Mouse (Mus musculus) bone marrow, adult 2 months (tissue): ENCODE results near the gene Ngf. TPM values are rescaled to one million over a fixed set of nuclear protein-coding genes. Genes with fewer than 3 reads are reported as not detected.

Experiments
- H3K27ac ChIP-seq: fragments of 200-500 bp; 2 replicates; pipeline ENCODE4 v1.5.1; 2012; ENCODE audit warnings: low read depth, mild to moderate bottlenecking, control low read depth, inconsistent platforms, low read length; ENCODE audit not compliant: control insufficient read depth, poor library complexity, insufficient read depth
- H3K4me1 ChIP-seq: fragments of 200-500 bp; 2 replicates; pipeline ENCODE4 v1.6.1; 2011; ENCODE audit warnings: low read length; ENCODE audit not compliant: control insufficient read depth, insufficient read depth
- H3K4me3 ChIP-seq: fragments of 200-500 bp; replicated peaks from 2 replicates; pipeline ENCODE3; 2011; ENCODE audit warnings: mild to moderate bottlenecking, low read depth, low read length, control low read depth; ENCODE audit not compliant: control insufficient read depth
- CTCF ChIP-seq: fragments of 200-500 bp; IDR thresholded peaks from 2 replicates; pipeline ENCODE4 v1.5.1; 2011; ENCODE audit warnings: low read length, control low read depth; ENCODE audit not compliant: control insufficient read depth, insufficient read depth
- POLR2A ChIP-seq: fragments of 200-500 bp; IDR thresholded peaks from 2 replicates; pipeline ENCODE4 v1.6.1; 2011; ENCODE audit warnings: low read depth, mild to moderate bottlenecking, control low read depth, low read length, borderline replicate concordance; ENCODE audit not compliant: control insufficient read depth
- WGBS: fragments of 180-500 bp; shearing (Covaris S2); methylation state at CpG from one replicate; pipeline ENCODE4 v1.1.7; 2018; 5-methylcytosine and 5-hydroxymethylcytosine counted together
- polyA plus RNA-seq: library from polyadenylated mRNA; stranded (reverse); fragments of >200 nt; gene quantifications from 2 replicates; pipeline ENCODE4 v1.2.4, GENCODE M21; 2011; ENCODE audit warnings: low replicate concordance; ENCODE audit not compliant: missing spikeins, insufficient read depth, insufficient read length

Gene Ngf
- polyA plus RNA-seq, 1 experiment, result not detected

GRCm38 (mm10) chr3:102521061-102521460 lies 51.3 kb downstream of the Ngf start:
- H3K4me1 ChIP-seq, result no peaks in the 10 kb centered on the region
- TF ChIP-seq POLR2A (no peak), CTCF (no peak)
- no peak overlapping the region for H3K27ac ChIP-seq
- H3K4me3 ChIP-seq, result no peak overlapping the region
- 72% methylated on average over 5 of the region's 5 CpGs for WGBS

DNA sequence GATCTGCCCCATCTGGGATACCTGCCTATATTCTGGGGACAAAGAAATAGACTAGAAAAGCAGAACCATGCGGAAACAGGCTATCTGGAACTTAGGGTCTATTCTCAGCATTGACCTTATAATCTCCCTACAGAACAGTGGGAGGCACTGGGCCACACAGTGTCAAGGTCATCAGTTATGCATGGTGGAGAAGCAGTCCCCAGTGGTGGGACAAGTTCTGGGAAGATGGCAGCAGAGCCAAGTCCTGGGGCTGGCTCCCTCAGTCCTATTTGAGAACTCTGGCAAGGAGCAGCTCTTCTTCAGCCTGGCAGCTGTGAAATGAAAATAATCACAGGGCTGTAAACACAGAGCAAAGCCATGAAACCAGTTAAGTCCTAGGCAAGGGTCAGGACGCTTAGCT lies 54.0 kb downstream of the Ngf start:
- TF ChIP-seq POLR2A (no peak), CTCF (no peak)
- Histone ChIP-seq H3K4me3 (no peak overlapping the region), H3K27ac (no peak overlapping the region), H3K4me1 (no peaks in the 10 kb centered on the region)
- WGBS, result 86% methylated on average over 2 of the region's 2 CpGs

- Histone ChIP-seq H3K27ac (no peak overlapping the region), H3K4me3 (no peak overlapping the region), H3K4me1 (no peaks in the 10 kb centered on the region)
- WGBS, result 73% methylated on average over 7 of the region's 7 CpGs
- TF ChIP-seq CTCF, result no peak
- no peak for TF ChIP-seq POLR2A
These were observed 55.2 kb downstream of the Ngf start for GRCm38 (mm10) chr3:102524951-102525350.

DNA sequence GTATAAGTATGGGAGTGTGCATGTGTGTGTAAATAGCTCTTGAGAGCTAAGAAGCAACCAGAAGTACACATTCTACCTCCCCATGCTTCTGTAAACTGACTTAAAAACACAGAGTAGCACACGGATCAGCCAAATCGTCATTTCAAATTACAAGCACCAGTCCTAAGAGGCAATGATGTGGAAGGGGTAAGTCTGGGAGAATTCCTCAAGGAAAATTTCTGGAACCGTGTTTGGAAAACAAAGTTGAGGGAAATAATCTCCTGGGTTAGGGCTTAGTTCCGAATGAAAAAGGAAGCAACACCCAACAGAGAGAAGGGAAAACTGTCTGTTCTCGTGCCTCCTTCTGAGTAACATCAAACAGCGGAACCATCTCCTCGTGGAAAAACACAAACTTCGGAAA lies 56.1 kb downstream of the Ngf start:
- TF ChIP-seq CTCF (no peak), POLR2A (no peak)
- 76% methylated on average over 8 of the region's 8 CpGs for WGBS
- Histone ChIP-seq H3K27ac (no peak overlapping the region), H3K4me3 (no peak overlapping the region), H3K4me1 (no peaks in the 10 kb centered on the region)

- WGBS, result 56% methylated on average over 6 of the region's 6 CpGs
- H3K27ac ChIP-seq, result no peak overlapping the region
- TF ChIP-seq CTCF, result no peak
- TF ChIP-seq POLR2A, result no peak
These were observed 56.8 kb downstream of the Ngf start for GRCm38 (mm10) chr3:102526481-102526880.

GRCm38 (mm10) chr3:102534744-102535143 lies 65.0 kb downstream of the Ngf start:
- Histone ChIP-seq H3K4me1 (no peaks in the 10 kb centered on the region), H3K4me3 (no peak overlapping the region), H3K27ac (no peak overlapping the region)
- WGBS, result 65% methylated on average over 1 of the region's 1 CpGs
- TF ChIP-seq POLR2A, result no peak
- TF ChIP-seq CTCF, result no peak

More at GRCm38 (mm10) chr3:102526481-102526880, 56.8 kb downstream of the Ngf start:
- Histone ChIP-seq H3K4me1 (no peaks in the 10 kb centered on the region), H3K4me3 (no peak overlapping the region)

GRCm38 (mm10) chr3:102543646-102544045 lies 73.9 kb downstream of the Ngf start:
- H3K27ac ChIP-seq, result no peak overlapping the region
- WGBS, result 60% methylated on average over 5 of the region's 5 CpGs
- H3K4me3 ChIP-seq, result no peak overlapping the region
- TF ChIP-seq POLR2A, result no peak
- TF ChIP-seq CTCF, result no peak
- no peaks in the 10 kb centered on the region for H3K4me1 ChIP-seq

- Histone ChIP-seq H3K4me3 (no peak overlapping the region), H3K4me1 (no peaks in the 10 kb centered on the region; the same call in 1 of the 2 replicates), H3K27ac (no peak overlapping the region)
- WGBS, result 74% methylated on average over 5 of the region's 5 CpGs
- no peak for TF ChIP-seq CTCF
- TF ChIP-seq POLR2A, result no peak
These were observed 77.8 kb downstream of the Ngf start for GRCm38 (mm10) chr3:102547536-102547935.
